Mouse (Mus musculus) left cerebral cortex, postnatal 14 days (tissue): ENCODE data around the gene Rnf217. TPM values are rescaled to one million over a fixed set of nuclear protein-coding genes. Genes with fewer than 3 reads are reported as not detected.

Experiments used
- DNase-seq, 2 experiments: peaks; one replicate each; pipeline ENCODE4 v3.0.0; 2021 to 2022; ENCODE audit warnings: low spot score in 2 of 2, mixed read lengths in 1 of 2
- intact Hi-C: fragments of 180-260 bp; cut with DNase I; formaldehyde crosslinking; loops from one replicate; pipeline ENCODE4 v1.15.1; 2025
- total RNA-seq, 2 experiments: library from RNA; stranded (reverse); gene quantifications; 2 replicates each; pipeline ENCODE4 v1.2.3; 2021

Gene Rnf217
- total RNA-seq, 2 experiments from 2014 or later = 10.8 to 12.2 TPM

DNA sequence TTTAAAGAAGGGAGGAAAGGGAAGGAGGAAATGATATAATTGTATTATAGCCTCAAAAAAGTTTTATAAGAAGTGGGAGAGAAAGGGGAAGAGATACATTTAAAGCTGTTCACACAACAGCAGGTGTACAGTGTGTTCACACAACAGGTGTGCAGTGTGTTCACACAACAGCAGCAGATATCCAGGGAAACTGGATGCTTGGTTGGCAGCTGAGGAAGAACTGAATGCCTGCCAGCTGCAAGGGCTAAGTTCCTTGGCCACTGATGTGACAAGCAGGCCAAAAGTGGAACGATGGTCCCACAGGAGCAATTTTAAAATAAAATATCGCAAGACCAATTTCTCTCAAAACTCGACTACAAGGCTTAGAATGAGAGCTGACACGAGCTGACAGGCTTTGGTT, 35.7 kb downstream of the Rnf217 start:
- no peak for DNase-seq
- intact Hi-C loops = no loop called here

DNA sequence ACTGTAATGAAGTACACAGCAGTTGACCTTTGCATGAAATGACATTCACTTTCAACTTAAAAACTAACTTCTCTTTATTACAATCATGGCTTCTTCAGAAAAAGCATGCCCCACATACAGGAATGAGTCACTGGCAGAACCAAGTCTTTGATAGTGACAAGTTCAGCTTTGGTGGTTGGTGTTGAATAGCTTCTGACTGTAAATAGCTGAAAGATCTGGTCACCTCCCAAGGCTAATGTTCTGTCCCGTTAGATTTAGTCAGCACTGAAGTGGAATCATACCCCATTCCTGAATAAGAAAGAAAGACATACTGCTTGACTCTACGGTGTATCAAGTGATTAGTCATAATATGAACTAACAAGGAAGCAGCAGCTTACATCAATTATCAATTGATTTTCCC, 51.7 kb downstream of the Rnf217 start:
- intact Hi-C loops = no loop called here
- DNase-seq = no peak

- intact Hi-C loops = no loop called here
Observed at GRCm38 (mm10) chr10:31555433-31555960, 53.5 kb downstream of the Rnf217 start.

GRCm38 (mm10) chr10:31553302-31553701, 55.7 kb downstream of the Rnf217 start:
- intact Hi-C loops = no loop called here
- no peak for DNase-seq

More at GRCm38 (mm10) chr10:31555433-31555960, 53.5 kb downstream of the Rnf217 start:
- no peak for DNase-seq

GRCm38 (mm10) chr10:31551850-31552249, 57.1 kb downstream of the Rnf217 start:
- no peak for DNase-seq
- intact Hi-C loops = no loop called here

- intact Hi-C loops = no loop called here
- no peak for DNase-seq
Observed at GRCm38 (mm10) chr10:31551362-31551761, 57.6 kb downstream of the Rnf217 start.

DNA sequence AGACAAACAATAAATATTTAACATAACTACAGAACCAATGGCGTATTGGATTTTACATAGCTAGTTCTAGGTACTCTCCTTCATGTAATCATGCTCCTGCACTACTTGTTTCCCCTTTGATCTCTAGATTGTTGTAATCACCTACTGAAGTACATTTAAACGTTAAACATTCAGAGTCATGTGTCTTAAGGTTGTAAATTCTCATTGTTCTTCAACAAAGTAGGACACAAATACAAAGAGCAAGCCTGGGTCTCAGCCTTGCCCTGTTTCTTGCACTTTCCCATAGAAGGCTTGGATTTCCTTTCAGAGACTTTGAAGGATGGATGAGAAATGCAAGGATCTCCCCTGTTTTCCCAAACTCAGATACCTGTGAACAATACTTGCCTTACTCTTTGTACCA, 61.8 kb downstream of the Rnf217 start:
- intact Hi-C loops = no loop called here
- DNase-seq = no peak

DNA sequence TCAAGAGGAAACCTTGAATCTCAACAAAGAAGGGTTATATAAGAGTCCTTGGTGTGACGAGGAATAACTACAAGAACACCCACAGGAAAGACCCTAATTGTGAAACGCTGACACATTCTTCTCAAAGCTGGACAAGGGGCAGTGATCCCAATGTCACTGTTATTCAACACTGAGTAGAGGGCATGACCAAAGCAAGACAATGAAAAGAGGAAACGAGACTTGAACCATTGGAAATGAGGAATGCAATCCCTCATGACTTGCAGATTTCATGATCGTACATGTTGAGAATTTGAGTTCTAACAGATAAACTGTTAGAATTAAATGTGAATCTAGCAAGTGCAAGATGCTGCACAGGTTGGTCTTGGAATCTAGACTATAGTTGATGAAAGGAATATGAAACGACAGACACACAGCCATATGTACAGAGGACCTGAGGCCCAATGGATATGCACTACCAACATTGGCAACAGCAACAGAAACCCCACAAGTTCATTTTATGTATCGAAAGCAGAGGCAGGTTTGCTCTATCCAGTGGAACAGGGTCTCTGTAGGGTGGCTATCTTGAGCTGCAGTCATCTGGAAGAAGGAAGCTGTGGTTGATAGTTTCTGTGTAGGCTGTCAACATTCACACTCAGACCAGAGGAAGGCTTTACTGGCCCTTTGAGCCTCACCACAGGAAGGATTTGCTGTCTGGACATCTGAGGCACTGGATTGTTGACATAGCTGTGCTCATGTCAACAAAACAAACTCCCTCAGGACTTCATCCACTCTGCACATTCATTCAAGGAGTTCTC, 64.6 kb downstream of the Rnf217 start:
- no peak for DNase-seq
- intact Hi-C loops = no loop called here

DNA sequence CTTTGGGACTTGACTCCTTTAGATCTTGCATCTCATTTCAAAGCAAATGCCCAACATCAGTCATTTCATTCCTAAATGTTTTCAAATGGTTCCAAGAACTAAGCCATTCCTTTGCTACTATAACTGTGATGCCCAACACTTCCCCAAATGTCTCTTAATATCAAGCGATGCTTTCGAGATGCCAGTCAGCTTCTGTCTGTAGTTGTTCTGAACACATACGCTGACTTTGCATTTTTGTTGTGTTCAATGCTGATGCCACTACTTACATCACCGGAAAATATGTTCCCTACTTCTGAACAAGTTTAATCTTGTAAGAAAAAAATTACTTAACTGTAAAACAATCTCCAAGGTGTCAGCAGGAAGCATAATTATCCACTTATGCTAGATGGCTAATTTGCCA, 68.5 kb downstream of the Rnf217 start:
- no peak for DNase-seq
- intact Hi-C loops = no loop called here

DNA sequence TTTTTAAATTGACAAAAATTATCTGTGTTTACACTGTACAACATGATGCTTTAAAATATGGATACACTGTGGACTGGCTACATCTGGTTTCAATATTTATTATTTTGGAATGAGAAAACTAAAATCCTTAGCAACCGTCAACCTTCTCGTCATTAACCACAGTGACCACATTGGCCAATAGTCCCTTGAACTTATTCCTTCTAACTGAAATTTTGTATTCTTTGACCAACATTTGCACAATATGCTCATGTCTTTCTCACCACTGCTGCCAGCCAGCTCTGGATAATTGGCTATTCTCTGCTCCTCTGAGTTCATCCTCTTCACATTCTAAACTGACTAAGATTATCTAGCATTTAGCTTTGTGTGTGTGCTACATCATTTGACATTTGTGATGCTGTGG, 69.6 kb downstream of the Rnf217 start:
- intact Hi-C loops = no loop called here
- DNase-seq = no peak

DNA sequence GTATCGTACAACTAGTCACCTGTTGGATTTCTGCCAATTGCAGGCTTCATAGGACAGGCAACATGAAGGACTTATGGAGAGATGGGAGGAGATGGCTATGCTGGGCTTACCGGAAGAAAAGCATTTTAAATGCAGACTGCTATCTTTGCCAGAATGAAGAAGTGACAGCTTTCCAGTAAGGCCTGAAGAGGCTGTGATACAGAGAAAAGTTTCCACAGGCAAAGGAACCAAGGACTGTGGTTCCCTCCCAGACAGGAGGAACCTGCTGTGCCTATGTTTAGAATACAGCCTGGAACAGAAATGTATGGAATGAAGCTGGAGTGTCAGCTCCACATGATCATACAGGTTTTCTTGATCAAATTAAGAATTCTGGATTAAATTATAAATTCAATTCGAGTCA, 70.3 kb downstream of the Rnf217 start:
- intact Hi-C loops = no loop called here
- no peak for DNase-seq

GRCm38 (mm10) chr10:31538243-31538642, 70.7 kb downstream of the Rnf217 start:
- intact Hi-C loops = no loop called here
- DNase-seq = no peak

DNA sequence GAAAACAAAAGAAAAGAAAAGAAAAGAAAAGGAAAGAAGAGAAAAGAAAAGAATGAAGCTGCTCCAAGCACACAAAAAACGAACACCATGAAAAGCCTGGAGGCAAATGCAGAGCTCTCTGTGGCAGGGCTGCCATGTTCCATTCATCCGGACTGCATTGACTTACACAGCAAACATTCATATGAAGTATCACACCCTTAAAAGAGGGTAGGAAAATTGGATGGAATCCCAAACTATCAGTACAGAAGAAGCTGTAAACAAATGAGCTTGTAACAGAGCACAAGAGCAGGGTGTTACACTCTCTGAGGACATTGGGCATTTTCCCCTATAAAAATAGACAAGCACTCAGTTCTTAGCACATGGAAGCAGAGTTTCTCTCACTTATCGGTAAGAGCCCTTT, 71.8 kb downstream of the Rnf217 start:
- intact Hi-C loops = no loop called here
- no peak for DNase-seq

GRCm38 (mm10) chr10:31535046-31535445, 73.9 kb downstream of the Rnf217 start:
- intact Hi-C loops = no loop called here
- DNase-seq = no peak

GRCm38 (mm10) chr10:31533270-31533826, 75.6 kb downstream of the Rnf217 start:
- intact Hi-C loops = no loop called here
- DNase-seq = no peak

DNA sequence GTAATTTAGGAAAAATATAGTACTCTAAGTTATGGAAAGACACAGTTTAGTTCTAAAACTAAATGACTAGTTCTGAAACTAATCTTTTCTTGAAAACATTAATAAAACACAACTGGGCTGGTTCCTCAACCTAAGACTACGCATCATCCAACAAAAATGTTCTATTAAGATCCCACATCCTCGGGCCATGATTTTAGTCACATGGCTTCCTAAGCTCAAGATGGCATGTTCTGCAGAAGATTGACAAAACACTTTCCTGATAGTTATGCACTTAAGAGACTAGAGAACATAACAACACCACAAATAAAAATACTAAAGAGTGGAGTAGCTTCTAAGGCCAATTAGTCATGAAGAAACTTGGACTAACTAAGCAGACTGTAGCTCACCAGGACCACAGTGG, 76.2 kb downstream of the Rnf217 start:
- no peak for DNase-seq
- intact Hi-C loops = no loop called here

DNA sequence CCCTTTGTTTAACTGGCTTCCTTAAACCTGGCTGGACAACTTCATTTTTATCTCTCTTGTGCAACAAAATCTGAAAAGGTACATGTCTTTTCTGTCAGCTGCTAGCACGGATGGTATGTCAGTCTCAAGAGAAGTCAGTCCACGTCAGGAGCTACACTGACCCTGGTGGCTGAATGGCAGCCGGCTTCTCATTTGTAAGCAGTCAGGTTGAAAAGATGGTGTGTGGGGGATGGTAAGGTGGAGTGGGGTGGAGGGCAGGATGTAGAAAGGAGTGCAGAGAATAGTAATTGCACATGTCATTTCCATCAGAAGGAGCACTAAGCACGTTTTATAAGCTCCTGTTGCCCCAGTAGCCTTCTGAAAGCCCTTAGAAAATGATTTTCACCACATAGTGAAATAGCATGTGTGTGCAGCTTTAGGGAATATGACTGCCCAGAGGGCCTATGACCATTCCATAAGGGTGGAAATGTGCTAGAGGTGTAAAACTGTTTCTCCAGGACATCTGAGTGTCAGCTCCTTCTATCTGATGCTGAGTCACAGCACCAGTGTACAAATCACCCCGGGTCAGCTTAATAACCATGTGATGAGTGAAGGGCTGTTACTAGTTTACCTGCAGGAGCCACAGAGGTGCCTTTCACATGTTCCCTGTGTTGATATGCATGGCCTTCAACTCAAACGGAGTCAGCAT, 80.5 kb downstream of the Rnf217 start:
- intact Hi-C loops = no loop called here
- no peak for DNase-seq

DNA sequence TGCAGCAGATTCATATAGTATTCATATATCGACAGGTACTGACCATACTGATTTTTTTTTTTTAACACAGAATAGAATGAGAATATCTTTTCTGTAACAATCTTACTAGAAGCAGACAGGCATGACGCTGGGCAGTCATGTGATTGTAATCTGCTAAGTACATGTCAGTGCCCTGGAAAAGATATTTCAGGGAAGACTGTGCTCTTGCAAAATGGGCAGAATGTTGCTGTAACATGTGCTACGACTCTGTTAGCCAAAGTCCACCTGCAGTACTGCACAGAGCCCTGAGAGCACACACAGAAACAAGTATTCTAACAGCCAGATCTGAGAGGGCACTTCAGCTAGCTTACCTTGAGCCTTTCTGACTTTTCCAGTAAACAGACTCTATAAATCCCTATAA, 83.3 kb downstream of the Rnf217 start:
- intact Hi-C loops = no loop called here
- no peak for DNase-seq

DNA sequence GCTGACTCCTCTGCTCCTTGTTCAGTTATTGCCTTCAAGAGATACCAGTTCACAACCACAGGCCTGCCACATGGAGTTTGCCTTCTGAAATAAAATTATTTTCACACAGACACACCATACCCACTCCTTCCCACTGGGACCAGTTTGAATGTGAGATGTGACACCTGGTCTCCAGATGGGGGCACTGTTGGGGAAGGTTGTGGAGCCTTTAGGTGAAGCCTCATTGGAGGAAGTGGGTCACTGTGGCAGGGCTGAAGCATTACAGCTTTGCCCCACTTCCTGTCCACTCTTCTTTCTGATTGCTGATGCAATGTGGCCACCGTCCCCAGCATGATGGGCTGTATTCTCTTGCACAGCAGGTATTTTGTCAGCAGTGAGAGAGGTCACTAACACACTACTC, 89.6 kb downstream of the Rnf217 start:
- intact Hi-C loops = no loop called here
- DNase-seq = no peak

DNA sequence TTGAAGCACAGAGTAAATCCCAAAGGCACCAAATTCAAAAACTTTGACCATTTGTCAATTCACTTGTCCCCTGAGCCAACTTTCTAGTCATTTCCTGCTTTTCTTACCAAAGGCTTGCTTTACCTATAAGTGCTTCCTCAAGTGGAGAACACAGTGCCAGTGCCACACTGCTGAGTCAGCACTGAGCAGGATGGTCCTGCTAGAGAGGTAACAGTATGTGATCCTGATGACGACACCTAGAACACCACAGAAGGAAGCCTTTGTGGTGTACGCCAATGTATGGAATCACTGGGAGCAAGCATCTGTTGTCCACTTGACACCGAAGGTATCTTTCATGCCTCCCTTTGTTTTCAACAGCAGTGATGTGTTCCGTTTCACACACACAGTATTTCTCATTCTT, 90.8 kb downstream of the Rnf217 start:
- intact Hi-C loops = no loop called here
- no peak for DNase-seq

- intact Hi-C loops = no loop called here
- DNase-seq = no peak
Observed at GRCm38 (mm10) chr10:31517192-31517591, 91.8 kb downstream of the Rnf217 start.
